Mouse (Mus musculus) forelimb bud, embryonic 11.5 days (tissue): ENCODE measurements at regions not wholly inside any gene's neighbourhood (a gene's known extent, or its start where the extent isn't known, plus 50 kb on each side); places are given as distances from the start of the nearest gene placed in this dataset.
A peak's percentile ranks its signal among the peaks of the same experiment; 100 is the strongest.

ENCODE experiments used
- DNase-seq: peaks from one replicate; pipeline ENCODE4 v3.0.0-alpha.2; 2012; ENCODE audit warnings: low read depth, low spot score

GRCm38 (mm10) chr17:60372206-60372605, 1359.0 kb upstream of the Nudt12 start:
- DNase-seq = no peak

GRCm38 (mm10) chr17:60355411-60355810, 1342.2 kb upstream of the Nudt12 start:
- DNase-seq = no peak

- DNase-seq = peak; percentile 2
These were observed 1331.5 kb upstream of the Nudt12 start for GRCm38 (mm10) chr17:60344656-60345055.

- DNase-seq = no peak
These were observed 1324.5 kb upstream of the Nudt12 start for GRCm38 (mm10) chr17:60337680-60338079.

GRCm38 (mm10) chr17:60321046-60321445, 1307.9 kb upstream of the Nudt12 start:
- no peak for DNase-seq
